Mouse (Mus musculus): ENCODE results near the gene Dhrs1.

GRCm38 (mm10) chr14:55716884-55717283 is 28.6 kb downstream of the Dhrs1 start:
- TF ChIP-seq CTCF (IDR thresholded peaks at IDR 0.05; ENCODE audit: low read depth, low read length) (no peak), POLR2A (IDR thresholded peaks at IDR 0.05; ENCODE audit: borderline replicate concordance, low read depth, low read length) (no peak)
